Mouse (Mus musculus): ENCODE measurements around the gene Gbgt1. TPM values are rescaled to one million over a fixed set of nuclear protein-coding genes. Genes with fewer than 3 reads are reported as not detected.

Gbgt1 gene
- polyA plus RNA-seq, 1 experiment, result 1.5 TPM

- H3K4me1 ChIP-seq (ENCODE audit: control insufficient read depth, insufficient read depth, low read length), result peaks cover 48% of the 10 kb centered on the region
These were observed 21.5 kb downstream of the Gbgt1 start for GRCm38 (mm10) chr2:28518231-28518630.

GRCm38 (mm10) chr2:28520581-28520980, 23.9 kb downstream of the Gbgt1 start:
- WGBS, result 5% methylated on average over 5 of the region's 5 CpGs
- H3K4me3 ChIP-seq (replicated peaks; ENCODE audit: insufficient read depth, low read depth, low read length), result no peak overlapping the region
- DNase-seq, result peak; percentile 75 to 82
- peaks cover 61% of the 10 kb centered on the region for H3K4me1 ChIP-seq (ENCODE audit: control insufficient read depth, insufficient read depth, low read length)
- peak overlapping the region; percentile 86 for H3K27ac ChIP-seq (ENCODE audit: insufficient read depth, low read length)
- H3K27me3 ChIP-seq (ENCODE audit: control insufficient read depth, insufficient read depth, low read length), result no peaks in the 10 kb centered on the region
- TF ChIP-seq POLR2A (IDR thresholded peaks at IDR 0.05; ENCODE audit: borderline replicate concordance, insufficient read depth, low read length), result no peak
- TF ChIP-seq CTCF (IDR thresholded peaks at IDR 0.05; ENCODE audit: borderline replicate concordance, insufficient read depth, low read depth, low read length), result no peak

More at GRCm38 (mm10) chr2:28518231-28518630, 21.5 kb downstream of the Gbgt1 start:
- TF ChIP-seq CTCF (IDR thresholded peaks at IDR 0.05; ENCODE audit: borderline replicate concordance, insufficient read depth, low read depth, low read length) (no peak), POLR2A (IDR thresholded peaks at IDR 0.05; ENCODE audit: borderline replicate concordance, insufficient read depth, low read length) (no peak)
- WGBS, result 33% methylated on average over 2 of the region's 2 CpGs
- no peak for DNase-seq
- Histone ChIP-seq H3K4me3 (replicated peaks; ENCODE audit: insufficient read depth, low read depth, low read length) (no peak overlapping the region), H3K27ac (ENCODE audit: insufficient read depth, low read length) (no peak overlapping the region), H3K27me3 (ENCODE audit: control insufficient read depth, insufficient read depth, low read length) (no peaks in the 10 kb centered on the region)

GRCm38 (mm10) chr2:28521571-28522151, 25.0 kb downstream of the Gbgt1 start:
- no peak overlapping the region for H3K4me3 ChIP-seq (replicated peaks; ENCODE audit: insufficient read depth, low read depth, low read length)
- peak; percentile 67 to 73 for DNase-seq
- TF ChIP-seq POLR2A (IDR thresholded peaks at IDR 0.05; ENCODE audit: borderline replicate concordance, insufficient read depth, low read length), result no peak
- TF ChIP-seq CTCF (IDR thresholded peaks at IDR 0.05; ENCODE audit: borderline replicate concordance, insufficient read depth, low read depth, low read length), result no peak
- no peaks in the 10 kb centered on the region for H3K27me3 ChIP-seq (ENCODE audit: control insufficient read depth, insufficient read depth, low read length)
- WGBS, result 16% methylated on average over 6 of the region's 6 CpGs
- peak overlapping the region; percentile 86 for H3K27ac ChIP-seq (ENCODE audit: insufficient read depth, low read length)
- peaks cover 67% of the 10 kb centered on the region for H3K4me1 ChIP-seq (ENCODE audit: control insufficient read depth, insufficient read depth, low read length)

GRCm38 (mm10) chr2:28522166-28522565, 25.5 kb downstream of the Gbgt1 start:
- no peaks in the 10 kb centered on the region for H3K27me3 ChIP-seq (ENCODE audit: control insufficient read depth, insufficient read depth, low read length)
- peak; percentile 60 to 62 for DNase-seq
- peak overlapping the region; percentile 86 for H3K27ac ChIP-seq (ENCODE audit: insufficient read depth, low read length)
- H3K4me3 ChIP-seq (replicated peaks; ENCODE audit: insufficient read depth, low read depth, low read length), result no peak overlapping the region
- TF ChIP-seq CTCF (IDR thresholded peaks at IDR 0.05; ENCODE audit: borderline replicate concordance, insufficient read depth, low read depth, low read length), result no peak
- TF ChIP-seq POLR2A (IDR thresholded peaks at IDR 0.05; ENCODE audit: borderline replicate concordance, insufficient read depth, low read length), result no peak
- 11% methylated on average over 4 of the region's 4 CpGs for WGBS
- peaks cover 68% of the 10 kb centered on the region for H3K4me1 ChIP-seq (ENCODE audit: control insufficient read depth, insufficient read depth, low read length)

GRCm38 (mm10) chr2:28523643-28524117, 27.0 kb downstream of the Gbgt1 start:
- Histone ChIP-seq H3K27me3 (ENCODE audit: control insufficient read depth, insufficient read depth, low read length) (no peaks in the 10 kb centered on the region), H3K4me1 (ENCODE audit: control insufficient read depth, insufficient read depth, low read length) (peaks cover 74% of the 10 kb centered on the region), H3K4me3 (replicated peaks; ENCODE audit: insufficient read depth, low read depth, low read length) (no peak overlapping the region), H3K27ac (ENCODE audit: insufficient read depth, low read length) (peak overlapping the region; percentile 16)
- 4% methylated on average over 5 of the region's 5 CpGs for WGBS
- DNase-seq, result peak; percentile 85 to 86
- no peak for TF ChIP-seq CTCF (IDR thresholded peaks at IDR 0.05; ENCODE audit: borderline replicate concordance, insufficient read depth, low read depth, low read length)
- no peak for TF ChIP-seq POLR2A (IDR thresholded peaks at IDR 0.05; ENCODE audit: borderline replicate concordance, insufficient read depth, low read length)

GRCm38 (mm10) chr2:28524406-28524805, 27.7 kb downstream of the Gbgt1 start:
- Histone ChIP-seq H3K4me1 (ENCODE audit: control insufficient read depth, insufficient read depth, low read length) (peaks cover 81% of the 10 kb centered on the region), H3K27me3 (ENCODE audit: control insufficient read depth, insufficient read depth, low read length) (no peaks in the 10 kb centered on the region), H3K27ac (ENCODE audit: insufficient read depth, low read length) (peak overlapping the region; percentile 70; the same call in 1 of the 2 replicates), H3K4me3 (replicated peaks; ENCODE audit: insufficient read depth, low read depth, low read length) (no peak overlapping the region)
- 68% methylated on average over 10 of the region's 10 CpGs for WGBS
- DNase-seq, result peak; percentile 20 to 32
- TF ChIP-seq POLR2A (IDR thresholded peaks at IDR 0.05; ENCODE audit: borderline replicate concordance, insufficient read depth, low read length), result no peak
- TF ChIP-seq CTCF (IDR thresholded peaks at IDR 0.05; ENCODE audit: borderline replicate concordance, insufficient read depth, low read depth, low read length), result no peak

GRCm38 (mm10) chr2:28525219-28525942, 28.7 kb downstream of the Gbgt1 start:
- peak; percentile 66 to 76 for DNase-seq
- 19% methylated on average over 11 of the region's 11 CpGs for WGBS
- Histone ChIP-seq H3K4me1 (ENCODE audit: control insufficient read depth, insufficient read depth, low read length) (peaks cover 86% of the 10 kb centered on the region), H3K27me3 (ENCODE audit: control insufficient read depth, insufficient read depth, low read length) (no peaks in the 10 kb centered on the region), H3K27ac (ENCODE audit: insufficient read depth, low read length) (peak overlapping the region; percentile 70), H3K4me3 (replicated peaks; ENCODE audit: insufficient read depth, low read depth, low read length) (no peak overlapping the region)
- TF ChIP-seq CTCF (IDR thresholded peaks at IDR 0.05; ENCODE audit: borderline replicate concordance, insufficient read depth, low read depth, low read length) (no peak), POLR2A (IDR thresholded peaks at IDR 0.05; ENCODE audit: borderline replicate concordance, insufficient read depth, low read length) (no peak)

Data from cerebellum, adult 2 months (tissue).